Mouse (Mus musculus) naive thymus-derived CD4-positive, alpha-beta T cell, adult 2 months (primary cell): ENCODE data around the gene Slc24a3.

Experiments used
- DNase-seq: peaks from one replicate; pipeline ENCODE4 v3.0.0-alpha.2; 2011; ENCODE audit warnings: low read depth

Slc24a3 gene

DNA sequence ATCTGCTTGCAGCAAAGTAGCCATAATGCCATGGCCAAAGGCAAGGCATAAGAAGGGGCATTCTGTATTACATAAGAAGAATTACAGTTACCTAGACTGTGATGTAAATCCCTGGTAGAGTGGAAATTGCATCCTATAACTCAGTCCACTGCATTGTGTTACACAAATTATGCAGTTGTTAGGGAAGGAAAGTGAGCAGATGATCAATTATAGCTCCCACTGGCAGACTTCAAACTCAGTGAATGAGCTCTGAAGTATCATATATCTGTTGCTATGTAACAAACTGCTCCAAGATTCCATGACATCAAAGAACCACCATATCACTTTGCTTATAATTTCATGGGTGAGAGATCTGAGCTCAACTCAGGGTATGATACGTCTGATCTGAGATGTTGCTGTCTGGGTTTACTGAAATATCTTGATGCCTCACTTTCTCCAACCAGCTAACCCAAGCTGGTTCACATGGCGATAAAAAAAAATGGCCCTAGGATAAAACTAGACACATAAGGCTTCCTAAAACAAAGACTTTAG is 387.2 kb downstream of the Slc24a3 start:
- no peak for DNase-seq

DNA sequence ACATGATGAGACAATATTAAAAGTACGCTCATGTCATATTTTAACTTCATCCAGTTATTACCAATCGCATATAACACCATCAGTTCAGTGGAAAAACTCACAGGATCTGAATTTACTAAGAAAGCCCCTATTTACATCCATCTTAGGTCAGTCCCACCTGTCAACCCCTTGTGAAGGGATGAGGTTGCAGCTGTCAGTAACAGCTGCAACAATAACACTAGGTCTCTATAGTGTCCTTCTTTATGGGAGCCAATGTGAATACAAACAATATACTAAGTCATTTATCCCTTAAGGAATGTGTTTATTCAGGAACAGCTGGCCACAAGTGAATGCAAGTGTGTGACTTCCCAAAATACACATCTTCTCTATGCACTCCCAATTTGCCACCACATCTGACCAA is 388.2 kb downstream of the Slc24a3 start:
- DNase-seq, result no peak

DNA sequence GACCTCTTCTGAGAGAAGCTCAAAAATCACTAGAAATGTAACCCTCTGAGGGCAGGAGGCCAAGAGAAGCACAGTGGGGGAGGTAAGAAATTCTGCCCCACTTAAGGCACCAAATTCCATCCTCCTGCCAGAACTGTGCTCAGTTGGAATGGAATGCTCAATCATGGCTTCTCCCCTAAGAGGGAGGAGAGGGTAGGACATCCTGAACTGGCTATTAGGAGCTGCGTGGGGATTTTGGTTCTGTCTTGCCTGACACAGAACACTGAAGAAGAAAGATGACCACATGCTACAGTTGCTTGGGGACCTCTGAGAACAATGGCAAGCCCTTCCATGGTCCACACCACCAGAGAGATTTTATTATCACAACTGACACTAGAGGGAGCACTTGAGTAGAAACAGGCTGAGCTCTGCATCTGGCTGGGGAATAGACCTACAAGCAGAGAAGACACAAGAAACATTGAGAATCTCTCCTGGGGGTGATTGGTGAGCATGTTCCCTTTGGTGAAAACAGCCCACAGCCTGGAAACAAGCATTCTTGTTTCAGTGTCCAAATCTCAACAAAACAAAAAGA is 389.9 kb downstream of the Slc24a3 start:
- DNase-seq, result peak; percentile 10

DNA sequence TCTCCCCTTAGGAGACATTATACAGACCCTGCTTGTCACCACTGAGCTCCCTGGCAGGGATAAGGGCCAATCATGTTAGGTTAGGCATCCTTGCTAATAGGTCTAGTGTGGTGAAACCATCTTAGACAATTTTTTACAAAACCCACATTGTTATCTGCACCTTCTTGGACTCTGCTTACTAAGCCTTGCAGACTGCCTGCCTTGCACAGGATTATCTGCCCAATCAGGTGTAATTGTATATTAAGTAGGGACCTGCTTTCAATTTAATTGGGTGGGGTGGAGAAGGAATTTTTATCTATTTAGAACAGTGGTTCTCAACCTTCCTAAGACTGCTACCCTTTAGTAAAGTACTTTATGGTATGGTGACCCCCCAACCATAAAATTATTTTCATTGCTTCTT is 394.9 kb downstream of the Slc24a3 start:
- no peak for DNase-seq

DNA sequence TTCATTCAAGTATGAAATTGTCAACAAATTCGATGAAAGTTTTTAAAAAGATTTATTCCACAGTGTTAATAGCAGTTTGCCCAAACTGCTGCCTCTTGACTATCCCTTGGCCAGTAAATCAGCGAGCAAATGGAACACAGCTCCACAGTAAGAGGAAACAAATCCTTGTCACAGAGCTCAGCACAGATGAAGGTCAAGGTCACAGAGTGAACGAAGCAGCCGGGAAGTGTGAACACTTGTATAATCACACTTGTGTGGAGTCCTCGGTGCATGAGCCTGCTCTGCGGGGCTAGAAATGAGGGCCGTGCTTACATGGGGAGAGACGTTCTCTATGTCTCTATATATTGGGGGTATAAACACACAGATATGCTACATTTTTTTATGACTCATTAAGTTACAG is 397.0 kb downstream of the Slc24a3 start:
- no peak for DNase-seq

DNA sequence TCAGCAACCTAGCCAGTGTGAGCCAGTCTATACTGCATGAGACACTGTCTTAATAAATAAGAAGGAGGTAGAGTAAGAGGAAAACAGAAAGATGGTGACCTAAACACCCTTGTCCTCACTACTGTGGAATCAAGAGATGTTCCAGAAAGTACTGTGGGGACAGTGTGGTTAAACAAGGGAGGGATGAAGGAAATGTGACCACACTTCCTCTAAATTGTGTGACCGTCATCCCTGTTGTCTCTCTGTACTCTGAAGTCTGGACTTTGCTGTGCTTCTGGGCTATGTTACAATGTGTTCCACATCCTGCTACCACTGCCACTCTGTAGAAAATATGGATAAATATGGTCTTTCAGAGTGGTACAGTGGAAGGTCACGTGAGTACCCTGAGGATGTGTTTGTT is 399.4 kb downstream of the Slc24a3 start:
- no peak for DNase-seq

DNA sequence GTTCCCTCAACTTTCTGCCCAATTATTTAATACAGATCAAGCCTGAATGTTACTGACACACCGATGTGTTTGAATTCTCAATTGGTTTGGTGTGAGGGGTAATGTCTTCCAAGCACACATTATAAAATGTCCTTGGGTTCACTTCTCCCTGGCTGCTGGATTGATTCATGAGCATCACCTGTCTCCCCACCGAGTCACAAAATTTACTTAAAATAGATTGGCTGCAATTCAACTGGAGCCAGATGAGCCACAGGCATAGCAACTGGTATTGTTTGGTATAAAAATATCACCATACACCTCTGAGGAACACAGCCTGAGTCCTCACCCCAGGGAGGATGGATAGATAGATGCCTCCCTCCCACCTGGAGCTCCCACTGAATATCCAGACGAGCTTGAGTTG is 404.4 kb downstream of the Slc24a3 start:
- DNase-seq, result no peak

DNA sequence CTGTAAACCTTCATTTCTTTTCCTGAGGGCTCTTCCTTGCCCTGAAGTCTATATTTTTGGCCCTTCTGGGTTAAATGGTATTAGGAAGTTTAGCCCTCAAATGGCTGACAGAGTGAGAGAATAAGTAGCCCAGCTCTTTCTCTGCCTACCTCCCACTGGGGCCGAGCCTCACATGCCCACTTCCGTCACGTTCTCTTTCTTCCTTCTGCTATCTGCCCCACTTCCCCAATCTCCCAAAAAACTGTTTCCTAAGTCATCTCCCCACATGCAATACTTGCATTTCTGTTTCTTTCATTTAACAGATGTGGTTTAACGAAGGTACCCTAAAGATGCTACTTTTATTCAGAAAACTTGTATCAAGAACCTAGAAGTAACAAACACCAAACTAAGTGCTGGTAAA is 406.6 kb downstream of the Slc24a3 start:
- no peak for DNase-seq

DNA sequence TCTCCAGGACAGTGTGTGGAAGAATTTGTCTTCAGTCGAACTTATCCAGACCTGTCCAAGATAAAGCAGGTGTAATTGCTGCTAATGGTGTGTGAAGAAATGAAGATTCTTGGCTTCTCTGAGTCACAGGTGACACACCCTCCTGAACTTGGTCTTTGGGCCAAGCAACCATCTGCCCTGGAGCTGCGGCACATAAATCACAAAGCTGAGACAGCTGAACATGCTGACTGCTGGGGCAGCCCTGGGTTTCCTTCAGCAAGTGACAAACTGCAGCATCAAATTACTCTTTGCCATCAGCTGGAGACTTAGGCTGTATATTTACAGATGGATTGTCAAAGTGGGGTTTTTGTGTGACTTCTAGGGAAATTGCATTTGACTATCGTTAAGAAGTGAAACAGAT is 415.5 kb downstream of the Slc24a3 start:
- DNase-seq, result no peak

DNA sequence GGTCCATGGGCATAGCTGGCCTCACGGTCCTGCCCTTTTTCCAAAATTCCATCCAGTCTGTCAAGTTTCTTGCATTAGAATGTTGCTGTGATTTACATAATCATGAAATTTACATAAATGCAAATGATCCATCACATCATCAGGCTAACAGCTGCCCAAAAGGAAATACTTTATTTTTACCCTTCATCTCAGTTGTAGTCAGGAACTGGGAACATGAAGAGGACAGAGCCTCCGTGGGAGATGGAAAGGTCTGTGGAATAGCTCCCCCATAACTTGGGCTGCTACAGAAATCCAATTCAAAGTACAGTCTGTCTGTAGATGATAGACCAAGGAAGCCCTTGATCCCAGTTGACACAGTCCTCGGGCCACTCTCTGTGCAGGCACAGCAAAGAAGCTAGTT is 417.9 kb downstream of the Slc24a3 start:
- no peak for DNase-seq

DNA sequence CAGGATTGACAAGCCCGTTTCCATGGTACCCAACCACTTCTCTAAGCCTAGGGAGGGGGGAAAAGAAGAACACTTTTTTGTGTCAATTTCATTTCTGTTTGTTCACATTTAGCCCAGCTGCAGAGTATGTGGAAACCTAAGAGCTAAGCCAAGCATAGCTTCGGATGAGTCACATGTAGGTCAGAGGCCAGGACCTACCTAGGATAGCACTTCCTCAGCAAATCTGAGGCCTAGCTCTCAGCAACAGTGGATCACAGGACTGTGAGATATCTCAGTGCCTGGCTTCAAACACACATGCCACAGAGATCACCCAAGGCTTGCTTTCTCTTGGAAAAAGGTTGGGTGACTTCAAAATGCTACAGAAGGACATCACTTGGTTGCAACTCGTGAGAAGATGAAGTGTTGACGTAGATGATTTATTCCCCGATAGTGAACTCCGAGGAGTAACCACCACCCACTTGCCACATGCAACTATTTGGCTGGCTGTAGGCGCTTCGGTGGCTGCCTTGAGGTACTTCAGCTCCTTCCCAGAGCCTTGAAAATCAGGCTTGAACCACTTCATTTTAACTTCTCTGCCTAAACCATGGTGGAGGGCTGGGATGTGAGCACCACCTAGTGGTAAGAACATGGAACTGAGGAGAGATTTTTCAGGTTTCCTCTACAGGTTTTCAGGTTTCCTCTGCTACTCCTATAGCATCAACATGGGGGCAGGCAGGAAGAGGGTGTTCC is 420.6 kb downstream of the Slc24a3 start:
- DNase-seq, result peak; percentile 38

DNA sequence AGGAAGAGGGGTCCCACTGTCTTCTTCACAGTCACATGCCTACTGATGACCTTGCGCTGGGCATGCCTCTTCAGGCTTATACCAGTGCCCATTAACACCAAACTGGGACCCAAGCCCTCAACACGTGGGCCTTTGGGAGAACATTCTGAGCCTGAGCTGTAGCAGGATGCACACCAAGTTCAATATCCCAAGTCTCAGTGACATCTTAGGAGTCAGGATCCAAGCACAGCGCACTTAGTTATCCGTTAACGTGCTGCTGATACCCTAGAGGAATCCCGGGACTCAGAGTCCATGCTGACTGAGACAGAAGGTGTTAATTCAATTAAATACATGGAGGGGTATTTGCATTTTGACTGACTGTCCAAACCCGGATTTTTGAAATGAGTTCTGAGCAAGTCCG is 424.3 kb downstream of the Slc24a3 start:
- DNase-seq, result no peak

DNA sequence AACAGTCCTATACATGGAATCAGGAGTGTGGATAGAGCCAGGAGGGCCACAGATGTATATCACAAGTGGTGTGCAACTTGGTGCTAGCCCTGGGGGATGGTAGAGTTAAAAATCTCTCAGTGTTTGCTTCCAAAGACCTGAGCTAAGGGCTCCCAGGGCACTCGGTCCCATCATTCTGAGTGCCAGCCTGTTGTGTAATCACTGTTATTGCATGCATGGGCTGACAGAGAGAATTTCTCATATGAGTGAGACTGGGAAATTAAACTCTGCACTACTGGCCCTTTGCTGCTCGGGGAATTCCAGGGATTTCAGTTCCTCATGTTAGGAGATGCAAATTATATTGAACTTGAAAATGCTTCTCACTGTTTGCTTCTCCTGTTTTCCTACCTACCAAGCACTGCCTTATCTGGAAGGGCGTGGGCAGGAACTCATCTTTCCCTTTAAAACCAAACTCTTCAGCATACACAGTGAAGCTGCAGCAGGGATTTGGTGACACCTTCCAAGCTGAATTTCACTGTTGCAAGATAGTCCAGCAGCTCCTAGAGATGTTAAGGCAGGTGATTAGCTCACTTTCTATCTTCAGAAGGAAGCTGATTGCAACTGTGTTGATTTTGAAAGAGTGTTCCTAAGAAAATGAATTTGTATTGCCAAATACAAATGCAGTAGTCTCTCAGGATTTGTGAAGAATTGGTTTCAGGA is 426.2 kb downstream of the Slc24a3 start:
- DNase-seq, result no peak

DNA sequence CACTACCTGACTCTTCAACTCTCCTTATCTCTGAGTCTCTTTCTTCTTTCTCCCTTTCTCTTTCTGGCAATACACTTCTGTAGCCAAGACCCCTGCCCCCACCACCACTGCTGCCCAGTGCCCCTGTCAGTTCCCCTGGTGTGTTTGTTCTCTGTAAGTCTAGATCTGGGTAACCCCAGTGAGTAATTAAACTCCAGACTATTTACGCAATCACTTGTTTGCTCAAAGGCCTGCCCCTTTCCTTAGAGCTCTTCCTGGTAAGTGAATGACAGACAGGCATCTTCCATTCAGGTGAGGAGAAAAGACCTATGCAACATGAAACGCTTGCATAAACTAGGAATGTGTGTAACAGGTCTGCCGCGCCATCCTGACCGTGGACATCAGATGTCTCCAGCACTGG is 430.3 kb downstream of the Slc24a3 start:
- no peak for DNase-seq

DNA sequence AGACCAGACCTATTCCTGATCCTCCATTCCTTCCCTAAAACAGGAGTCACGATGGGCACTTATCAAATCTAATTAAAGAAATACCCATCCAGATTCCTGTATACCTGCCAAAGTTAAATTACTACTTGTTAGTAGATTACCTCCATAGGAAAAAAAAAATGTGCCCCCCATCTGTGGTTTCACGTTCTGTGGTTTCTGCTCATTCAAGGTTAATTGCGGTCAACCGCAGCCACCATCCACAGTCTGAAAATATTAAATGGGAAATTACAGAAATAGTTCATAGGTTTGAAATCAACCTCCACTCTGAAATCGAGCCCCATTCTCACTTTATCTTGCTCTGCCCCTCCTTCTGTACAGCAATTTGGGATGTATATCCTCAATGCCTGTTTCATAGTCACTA is 440.3 kb downstream of the Slc24a3 start:
- no peak for DNase-seq

DNA sequence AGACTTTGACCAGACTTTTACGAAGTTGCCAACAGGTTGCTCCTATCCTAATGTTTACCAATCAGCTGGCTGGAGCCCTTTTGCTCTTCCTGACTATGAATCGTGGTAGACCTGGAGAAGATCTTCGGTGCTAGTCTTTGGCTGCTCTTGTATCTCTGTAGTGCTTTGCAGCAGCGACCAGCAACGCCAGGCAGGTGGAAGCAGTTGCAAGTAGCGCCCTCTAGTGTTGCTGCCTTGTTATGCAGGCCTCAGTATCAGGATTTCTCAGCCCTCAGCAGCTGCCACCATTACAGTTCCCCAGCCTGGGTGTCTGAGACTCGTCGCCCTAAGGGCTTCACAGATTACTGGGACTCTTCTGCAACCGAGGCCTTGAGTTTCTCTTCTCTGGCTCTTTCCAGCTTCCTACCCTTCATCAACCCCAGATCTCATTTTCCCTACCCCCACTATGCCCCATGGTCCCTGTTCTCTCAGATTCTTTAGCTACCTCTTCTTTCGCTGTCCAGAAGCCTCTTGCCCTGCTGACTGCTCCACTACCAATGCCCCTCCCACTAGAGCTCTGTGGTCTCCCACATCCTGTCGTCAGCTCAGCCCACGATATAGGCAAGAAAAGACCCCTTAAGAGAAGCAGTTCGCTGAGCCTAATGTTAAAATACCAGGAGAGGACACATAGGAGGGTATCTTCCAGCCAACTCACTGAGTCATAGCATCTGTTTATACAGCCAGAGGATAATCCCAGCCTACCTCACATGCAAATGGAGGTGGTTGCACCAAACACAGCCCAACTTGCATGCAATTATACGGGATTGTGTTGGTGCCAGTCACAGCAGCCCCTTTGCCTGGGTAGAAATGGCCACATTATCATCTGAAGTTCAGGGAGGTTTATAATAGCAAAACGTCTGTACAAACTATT is 443.5 kb downstream of the Slc24a3 start:
- peak; percentile 16 for DNase-seq

DNA sequence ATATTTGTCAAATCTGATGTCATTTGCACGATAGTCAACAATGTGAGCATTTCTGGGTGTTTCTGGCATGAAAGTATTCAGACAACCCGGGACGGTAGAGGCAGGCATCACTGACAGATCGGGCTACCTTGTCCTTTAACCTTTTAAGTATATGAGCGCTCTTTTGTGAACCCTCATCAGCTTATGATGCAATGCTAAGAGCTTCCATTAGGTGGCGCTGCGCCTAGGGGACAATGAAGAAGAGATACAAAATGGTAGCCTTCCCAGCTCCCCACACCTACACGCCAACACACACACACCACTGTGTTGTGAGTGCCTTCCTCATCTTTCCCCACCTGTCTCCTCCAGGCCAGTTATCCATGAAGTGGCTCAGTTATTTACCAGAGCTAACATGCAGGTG is 445.4 kb downstream of the Slc24a3 start:
- DNase-seq, result no peak

DNA sequence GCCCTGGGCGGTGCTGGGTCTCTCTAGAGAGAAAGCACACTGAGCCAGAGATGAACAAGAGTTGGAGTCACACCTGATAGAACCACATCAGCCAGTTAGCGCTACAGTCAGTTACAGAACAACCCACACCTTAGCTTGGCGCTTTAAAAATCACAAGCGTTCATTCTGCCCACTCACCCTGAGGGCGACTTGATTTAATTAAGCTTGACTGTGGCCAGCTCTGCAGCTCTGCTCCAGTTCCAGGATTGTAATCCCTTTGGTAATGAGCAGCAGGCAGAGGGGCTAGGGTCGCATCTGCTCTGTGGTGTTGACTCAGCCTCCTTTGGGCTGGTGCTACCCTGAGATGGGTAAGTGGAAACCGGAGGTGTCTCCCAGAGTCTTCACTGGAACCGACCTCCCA is 446.2 kb downstream of the Slc24a3 start:
- DNase-seq, result no peak

DNA sequence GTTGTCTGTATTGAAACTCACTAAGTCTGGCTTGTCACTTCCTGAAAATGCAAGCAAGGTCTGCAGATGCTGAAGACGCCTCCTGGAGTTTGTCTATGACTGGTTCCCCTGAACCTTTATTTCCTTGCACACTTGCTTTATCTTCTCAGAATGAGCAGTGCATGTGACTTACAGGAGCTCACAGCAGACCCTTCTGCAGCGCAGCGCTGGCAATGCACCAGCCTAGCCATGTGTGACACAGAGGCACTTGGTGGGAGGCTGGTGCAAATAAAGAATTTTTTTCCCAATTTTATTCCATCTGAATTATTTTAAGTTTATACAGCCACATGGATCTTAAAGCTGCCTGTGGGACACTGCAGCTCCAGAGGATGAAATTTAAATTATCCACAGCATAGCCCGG is 452.1 kb downstream of the Slc24a3 start:
- no peak for DNase-seq

DNA sequence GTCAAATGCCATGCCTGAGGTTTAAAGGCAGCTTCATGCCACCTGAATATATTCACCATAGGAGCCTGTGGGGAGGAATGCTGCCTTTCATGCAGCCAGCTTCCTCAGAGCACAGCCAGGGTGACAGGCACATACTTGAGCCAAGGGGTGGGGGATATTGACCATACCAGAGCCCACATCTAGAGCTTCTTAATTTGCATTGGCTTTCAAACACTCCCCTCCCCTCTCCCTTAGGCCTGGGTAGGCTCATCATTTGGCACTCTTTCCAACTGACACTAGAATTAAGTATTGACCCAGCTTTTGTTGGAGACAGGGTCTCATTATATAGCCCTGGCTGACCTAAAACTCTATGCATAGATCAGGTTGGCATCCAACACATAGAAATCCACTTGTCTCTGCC is 453.2 kb downstream of the Slc24a3 start:
- DNase-seq, result no peak

DNA sequence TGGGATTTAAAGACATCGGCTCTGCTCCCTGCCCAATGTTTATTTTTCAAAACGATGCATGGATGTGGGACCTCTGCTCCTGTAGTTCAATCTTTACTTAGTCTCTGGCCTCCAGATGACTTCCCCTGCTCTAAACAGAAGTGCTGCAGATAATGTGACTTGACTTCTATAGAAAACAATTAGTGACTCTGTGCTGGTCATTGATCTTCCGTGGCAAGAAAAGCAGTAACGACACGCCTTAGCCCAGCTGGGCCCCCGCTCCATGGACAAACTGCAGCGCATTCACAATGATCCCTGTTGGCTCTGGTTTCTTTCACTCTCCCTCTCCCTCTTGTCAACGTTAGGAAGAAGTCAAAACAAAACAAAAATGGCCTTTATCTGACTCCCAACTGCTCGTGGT is 453.6 kb downstream of the Slc24a3 start:
- DNase-seq, result no peak

DNA sequence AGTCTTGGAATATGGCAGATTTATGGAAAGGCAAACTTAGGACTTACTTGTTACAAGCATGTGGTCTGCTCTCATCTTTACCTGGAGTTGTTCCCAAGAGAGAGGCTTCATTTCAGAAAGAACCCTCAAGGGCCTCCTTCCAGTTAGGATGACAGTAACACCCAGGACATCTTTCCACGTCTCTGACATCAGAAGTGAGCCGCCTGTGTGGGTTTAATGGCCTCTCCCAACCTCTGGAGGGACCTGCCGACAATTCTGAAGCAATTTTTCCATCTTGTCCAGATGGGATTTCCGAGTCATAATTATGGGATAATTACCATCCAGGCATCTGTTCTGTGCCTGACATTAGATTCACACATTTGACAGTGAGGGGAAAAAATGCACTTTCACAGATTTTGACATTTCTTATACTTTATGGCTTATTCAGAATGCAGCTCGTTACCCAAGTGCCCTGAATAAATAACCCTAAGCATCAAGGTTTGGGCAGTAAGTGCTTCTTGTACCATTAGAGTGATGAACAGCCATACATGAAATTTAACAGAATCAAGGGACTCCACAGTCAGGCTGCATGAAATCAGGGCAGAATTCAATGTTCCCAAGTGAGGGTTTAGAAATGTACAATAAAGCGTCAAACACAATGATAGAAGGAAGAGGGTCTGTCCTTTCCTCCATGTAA is 463.7 kb downstream of the Slc24a3 start:
- DNase-seq, result no peak
